Mouse (Mus musculus) MN1 (cell line): ENCODE data around the gene Ceacam2.
A peak's percentile ranks its signal among the peaks of the same experiment; 100 is the strongest.
"Not testable (repeated sequence)": the region's sequence is repeated elsewhere in the genome, so short reads cannot be mapped to it uniquely, and the experiment has no call there.

Experiments
- DNase-seq: peaks from one replicate; pipeline ENCODE4 v3.0.0-alpha.2; 2016; ENCODE audit warnings: low spot score

Ceacam2 gene

DNA sequence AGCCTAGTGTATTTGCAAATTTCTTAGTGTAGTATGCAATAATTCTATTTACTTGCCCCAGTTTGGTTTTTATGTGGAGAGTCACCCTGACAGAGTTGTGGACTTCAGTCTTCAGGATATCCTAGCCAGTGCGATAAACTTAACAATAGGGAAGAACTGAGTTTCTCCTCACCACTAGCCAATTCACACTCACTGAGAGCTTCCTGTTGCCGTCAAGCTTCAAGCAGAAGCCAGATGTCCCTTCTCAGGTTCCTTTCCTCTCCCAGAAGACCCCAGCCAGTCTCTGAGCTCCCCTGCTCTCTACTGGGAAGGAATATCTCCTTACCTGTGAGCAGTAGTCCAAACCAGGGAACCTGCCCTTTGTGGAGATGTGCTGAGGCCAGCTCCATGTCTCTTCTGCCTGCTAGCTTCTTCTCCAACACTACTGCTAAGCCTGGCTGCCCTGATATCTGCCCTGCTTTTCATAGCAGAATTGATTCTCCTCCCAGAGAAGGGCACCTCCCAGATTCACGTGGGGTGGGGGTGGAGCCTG, at the start of gene Ceacam2:
Gene Ceacam2 (minus strand): TSS at position 482 of the 532 bp plus-strand sequence.
- not testable (repeated sequence) for DNase-seq

DNA sequence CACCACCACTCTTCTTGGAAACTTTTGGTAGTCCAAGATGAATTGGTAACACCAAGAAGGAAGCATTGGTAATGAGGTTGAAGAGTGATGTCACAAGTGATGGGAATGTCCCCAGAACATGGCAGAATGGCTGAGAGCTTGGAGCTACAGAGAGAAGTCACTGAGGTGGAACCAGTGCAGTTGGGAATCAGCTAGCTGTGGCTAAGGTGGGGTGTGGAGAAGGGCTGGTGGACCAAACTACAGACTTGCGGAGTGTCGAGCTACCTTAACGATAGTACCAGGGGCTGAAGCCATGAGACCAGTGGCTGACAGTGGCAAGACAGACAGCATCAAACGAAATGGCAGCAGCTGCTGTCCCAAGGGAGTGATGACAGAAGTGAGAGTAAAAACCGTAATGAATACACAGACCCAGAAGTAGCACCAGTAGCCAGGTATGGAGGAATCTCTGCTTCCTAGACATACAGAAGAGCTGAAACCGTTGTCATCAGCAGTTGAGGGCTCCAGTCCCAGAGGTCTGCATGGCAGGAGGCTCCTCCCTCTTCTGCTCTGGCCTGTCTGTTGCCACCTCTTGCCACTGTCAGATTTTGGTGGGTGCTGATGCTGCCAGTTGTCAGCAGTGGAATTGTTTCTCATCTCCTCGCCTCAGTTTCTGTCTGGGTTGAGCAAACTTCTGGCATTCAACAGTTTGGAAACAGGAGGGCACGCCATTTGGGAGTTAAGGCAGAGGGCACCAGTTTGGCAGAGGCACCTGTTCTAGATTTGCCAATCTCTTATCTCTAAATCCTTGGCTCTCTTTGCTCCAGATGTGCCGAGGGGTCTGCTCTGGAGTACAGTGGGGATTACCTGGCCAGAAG, 45.9 kb upstream of the Ceacam2 start:
- no peak for DNase-seq

DNA sequence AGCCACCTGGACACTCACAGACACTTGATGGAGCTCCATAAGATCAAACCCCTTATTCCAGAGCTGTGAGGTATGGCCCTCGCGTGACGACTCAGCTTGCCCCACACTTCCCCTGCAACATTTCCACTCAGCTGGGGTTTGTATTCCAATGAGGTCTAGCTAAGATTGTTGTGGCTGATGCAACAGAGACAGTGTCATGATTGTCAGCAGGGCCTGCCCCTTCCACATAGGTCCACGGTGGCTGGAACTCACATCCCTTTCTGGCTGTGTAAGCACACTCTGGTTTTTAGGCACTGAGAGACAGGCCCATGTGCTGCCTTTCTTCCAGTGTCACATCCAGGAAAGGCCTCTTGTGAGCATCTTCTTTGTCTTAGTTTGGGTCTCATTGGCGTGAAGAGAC, 45.0 kb upstream of the Ceacam2 start:
- DNase-seq = no peak

DNA sequence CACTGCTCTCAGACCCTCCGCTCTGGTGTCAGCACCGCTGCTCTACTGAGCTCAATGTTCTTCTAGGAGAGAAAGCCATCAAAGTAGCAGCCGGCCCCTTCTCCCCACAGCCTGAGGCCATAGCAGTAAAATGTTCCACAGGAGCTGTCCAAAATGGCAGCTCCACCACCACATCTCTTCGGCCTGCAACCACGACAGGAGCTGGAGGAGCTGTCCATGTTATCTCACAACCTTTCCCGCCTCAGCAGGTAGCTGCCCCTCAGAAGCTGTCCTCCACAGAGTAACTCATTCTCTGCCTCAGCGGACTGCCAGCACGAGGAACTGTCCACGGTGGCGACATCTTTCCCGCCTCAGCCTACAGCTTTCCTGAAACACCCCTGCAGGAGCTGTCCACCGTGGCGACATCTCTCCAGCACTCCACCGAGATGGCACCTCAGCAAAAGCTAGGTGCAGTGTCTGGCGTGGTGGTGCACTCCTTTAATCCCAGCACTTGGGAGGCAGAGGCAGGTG, 42.7 kb upstream of the Ceacam2 start:
- no peak for DNase-seq

DNA sequence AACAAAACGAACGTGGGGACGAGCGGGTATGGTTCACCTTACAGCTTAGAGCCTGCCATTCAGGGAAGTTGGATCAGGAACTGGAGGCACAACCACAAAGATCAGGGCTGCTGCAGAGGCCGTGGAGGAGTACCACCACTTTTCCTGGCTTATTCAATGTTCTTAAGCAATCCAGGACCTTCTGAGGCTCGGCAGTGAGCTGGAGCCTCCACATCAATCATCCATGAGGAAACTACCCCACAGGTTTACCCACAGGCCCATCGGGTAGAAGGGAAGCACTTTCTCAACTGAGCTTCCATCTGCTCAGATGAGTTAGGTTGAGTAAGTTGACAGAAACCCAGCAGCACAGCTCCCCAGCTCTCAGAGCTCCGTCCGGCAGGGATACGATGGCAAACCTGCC, 39.8 kb upstream of the Ceacam2 start:
- DNase-seq = no peak

DNA sequence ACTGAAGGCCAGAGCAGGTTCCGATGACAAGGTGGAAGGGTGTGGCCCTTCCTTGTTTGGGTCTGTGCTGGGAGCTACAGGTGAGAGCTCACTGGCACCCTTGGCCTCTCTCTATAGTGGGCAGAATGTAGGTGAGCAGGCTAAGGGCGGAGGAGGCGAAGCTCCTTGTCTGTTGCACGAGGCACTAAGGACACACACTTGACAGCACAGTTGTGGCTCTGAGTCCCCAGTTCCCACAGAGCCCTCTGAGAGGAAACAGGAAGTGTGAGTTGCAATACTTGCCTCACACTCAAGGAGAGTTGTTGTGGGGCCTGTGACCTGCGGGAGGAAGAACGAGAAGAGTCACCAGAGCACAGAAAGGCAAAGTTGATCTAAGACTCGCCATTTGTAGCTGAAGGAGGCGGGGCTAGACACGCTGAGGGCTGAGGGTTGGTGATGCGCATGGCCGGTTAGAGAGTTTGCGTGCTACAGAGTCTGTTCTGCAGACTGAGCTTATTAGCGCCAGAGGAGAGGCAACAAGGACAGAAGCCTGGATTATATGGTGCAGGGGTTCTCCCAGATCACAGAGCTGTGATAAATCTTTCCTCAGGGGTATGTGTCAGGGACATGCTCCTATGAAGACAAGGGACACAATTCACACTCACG, 37.3 kb upstream of the Ceacam2 start:
- DNase-seq = not testable (repeated sequence)

DNA sequence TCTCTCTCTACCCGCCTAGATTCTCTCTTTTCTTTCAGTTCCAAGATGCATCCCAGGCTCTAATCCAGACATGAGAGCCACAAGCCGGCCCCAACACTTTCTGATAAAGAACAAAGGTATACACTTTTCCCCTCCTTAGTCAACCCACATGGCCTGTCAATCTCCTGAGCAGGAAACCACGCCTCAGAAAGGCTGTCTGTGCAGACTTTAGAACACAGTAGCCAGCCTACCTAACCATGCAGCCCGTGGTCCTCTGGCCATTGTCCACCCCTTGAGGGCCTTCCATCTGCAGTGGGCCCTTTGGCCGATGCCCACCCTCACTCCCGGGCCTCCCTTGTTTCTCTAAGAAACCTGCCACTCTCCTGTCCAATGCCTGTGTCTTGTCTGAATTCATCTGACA, 36.7 kb upstream of the Ceacam2 start:
- DNase-seq = not testable (repeated sequence)

GRCm38 (mm10) chr7:25575870-25576269, 36.2 kb upstream of the Ceacam2 start:
- DNase-seq = no peak

GRCm38 (mm10) chr7:25575105-25575504, 35.4 kb upstream of the Ceacam2 start:
- DNase-seq = no peak

- DNase-seq = not testable (repeated sequence)
These were observed 34.1 kb upstream of the Ceacam2 start for GRCm38 (mm10) chr7:25573806-25574205.

- DNase-seq = no peak
These were observed 29.1 kb upstream of the Ceacam2 start for GRCm38 (mm10) chr7:25568721-25569120.

DNA sequence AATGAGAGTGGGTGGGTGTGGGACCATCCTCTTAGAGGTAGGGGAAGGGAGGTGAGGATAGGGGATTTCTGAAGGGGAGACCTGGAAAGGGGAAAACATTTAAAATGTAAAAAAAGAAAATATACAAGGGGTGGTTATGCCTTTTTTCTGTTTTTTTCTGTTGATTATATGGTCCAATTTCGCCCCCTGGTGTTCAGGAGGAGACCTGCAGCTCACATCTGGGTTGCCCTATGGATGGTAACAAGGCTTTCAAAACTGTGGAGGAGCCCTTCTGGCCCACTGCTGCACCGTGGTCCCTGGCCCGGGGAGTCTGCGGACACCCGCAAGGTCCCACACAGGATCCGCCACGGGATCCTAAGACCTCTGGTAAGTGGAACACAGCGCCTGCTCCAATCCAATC, 1.8 kb upstream of the Ceacam2 start:
- peak; percentile 18 for DNase-seq

- DNase-seq = not testable (repeated sequence)
These were observed 297 bp upstream of the Ceacam2 start for GRCm38 (mm10) chr7:25539954-25540353.

DNA sequence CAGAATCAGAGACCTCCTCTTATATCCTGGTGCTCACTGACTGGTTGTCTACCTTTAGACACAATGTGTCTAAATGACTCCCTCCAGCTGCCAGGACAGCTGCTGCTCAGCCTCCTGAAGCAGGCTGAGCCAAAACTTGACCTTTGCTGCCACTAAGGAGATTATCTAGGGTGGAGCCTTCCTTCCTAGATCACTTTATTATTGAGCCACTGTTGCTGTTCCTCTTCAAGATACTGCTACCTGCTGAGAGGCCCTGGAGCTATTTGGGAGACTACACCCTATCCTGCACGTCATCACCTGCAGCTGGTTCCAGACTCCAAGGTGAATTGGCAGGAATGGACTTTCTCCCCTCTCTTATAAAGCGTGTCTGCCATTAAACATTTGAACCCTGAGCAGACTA, 8.8 kb downstream of the Ceacam2 start:
- DNase-seq = no peak

DNA sequence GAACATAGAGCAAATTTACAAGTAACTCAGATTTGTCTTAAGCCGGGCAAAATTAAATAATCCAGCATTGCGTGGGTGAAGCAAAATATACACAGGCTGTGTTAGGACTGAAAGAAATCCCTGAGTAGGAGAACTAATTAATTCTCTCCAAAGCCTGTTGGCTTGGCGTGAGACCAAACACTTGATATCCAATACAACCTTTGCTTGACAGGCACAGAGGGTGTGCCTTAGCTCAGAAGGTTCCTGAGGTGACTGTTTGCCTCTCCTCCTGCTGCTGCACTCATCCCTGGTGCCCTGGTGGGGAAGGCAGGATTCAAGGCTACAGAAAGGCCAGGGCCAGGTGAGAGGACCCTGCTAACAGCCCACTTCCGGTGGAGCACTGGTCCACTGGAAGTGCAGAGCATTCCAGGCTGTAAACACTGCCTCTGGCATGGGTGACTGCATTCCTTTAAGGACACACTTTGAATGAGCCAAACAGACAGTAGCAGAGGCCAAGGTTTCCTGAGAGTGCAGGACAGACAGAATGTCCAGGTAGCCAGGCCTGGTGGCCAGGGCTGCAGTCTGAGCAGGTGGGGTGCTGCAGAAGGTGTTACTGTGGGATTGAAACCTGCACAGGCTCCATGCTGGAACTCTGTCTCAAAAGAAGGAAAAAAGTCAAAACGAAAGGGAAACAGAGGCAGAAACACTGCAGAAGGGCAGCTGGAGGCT, 23.4 kb downstream of the Ceacam2 start:
- not testable (repeated sequence) for DNase-seq

DNA sequence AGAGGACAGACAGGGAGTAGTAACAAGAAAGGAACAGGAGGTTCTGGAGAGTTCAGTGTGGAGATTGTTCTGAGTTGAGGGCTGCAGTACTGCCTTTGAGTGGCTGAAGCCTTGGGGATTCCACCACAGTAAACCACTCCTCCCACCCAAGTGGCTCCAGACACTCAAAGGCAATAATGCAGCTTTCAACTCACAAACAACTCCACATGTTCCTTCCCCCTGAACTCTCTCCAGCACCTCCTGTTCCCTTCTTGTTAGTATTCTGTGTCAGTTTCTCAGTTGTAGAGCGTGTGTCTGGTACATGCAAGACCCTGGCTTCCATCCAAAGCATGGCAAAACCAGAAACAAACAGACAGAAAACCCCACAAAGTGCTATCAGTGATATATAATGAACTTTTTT, 24.0 kb downstream of the Ceacam2 start:
- DNase-seq = not testable (repeated sequence)

- no peak for DNase-seq
These were observed 29.7 kb downstream of the Ceacam2 start for GRCm38 (mm10) chr7:25509925-25510324.

- no peak for DNase-seq
These were observed 45.0 kb downstream of the Ceacam2 start for GRCm38 (mm10) chr7:25494649-25495048.

GRCm38 (mm10) chr7:25490698-25491097, 49.0 kb downstream of the Ceacam2 start:
- DNase-seq = not testable (repeated sequence)

DNA sequence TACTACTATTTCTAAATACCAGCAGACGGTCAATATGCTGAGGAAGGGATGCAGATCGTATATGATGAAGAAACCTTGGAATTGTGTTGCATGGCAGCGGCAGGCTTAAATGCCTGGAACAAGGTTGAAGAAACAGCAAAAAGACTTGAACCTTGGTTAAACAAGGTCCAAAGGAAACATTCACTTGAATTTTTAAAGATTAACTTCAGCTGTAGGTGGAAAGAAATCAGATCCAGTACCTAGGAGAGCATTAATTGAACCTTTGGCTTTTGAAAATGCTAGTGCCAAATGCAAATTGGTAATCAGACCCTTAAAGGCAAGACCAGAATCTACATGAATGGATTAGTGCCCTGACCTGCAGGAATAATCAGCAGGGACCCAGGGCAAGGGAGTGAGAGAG, 50.3 kb downstream of the Ceacam2 start:
- not testable (repeated sequence) for DNase-seq

DNA sequence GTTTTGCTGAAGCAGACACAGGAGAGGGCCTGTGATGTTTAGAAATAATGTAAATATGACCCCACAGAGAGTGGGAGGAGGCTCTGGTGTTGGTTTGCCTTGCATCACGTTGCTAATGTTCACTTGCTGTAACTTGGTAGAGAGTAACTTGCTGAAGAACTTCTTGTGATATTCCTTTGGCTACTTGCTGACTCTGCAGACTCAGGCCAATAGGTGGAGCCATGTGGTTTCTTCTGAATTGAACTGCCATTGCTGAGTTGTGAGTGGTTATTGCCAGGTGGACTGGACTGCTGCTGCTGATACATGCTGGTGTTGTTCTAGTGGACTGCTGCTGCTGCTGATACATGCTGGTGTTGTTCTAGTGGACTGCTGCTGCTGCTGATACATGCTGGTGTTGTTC, 53.5 kb downstream of the Ceacam2 start:
- DNase-seq = no peak

DNA sequence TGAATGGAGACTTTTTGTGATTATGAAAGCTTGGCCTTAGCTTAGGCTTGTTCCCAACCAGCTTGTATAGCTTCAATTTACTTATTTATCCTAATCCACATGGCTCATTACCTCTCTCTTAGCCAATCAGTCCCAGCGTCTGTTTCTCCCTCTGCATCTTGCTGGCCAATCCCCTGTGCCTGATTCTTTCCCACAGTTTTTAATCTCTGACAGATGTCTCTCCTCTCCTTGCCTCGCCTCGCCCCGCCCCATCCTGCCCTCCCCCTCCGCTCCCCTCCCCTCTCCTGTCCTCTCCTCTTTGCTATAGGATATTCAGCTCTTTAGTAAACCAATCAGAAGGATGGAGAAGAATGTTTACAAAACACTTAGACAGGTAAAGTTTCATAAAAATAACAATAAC, 54.6 kb downstream of the Ceacam2 start:
- no peak for DNase-seq
